Mouse (Mus musculus): ENCODE measurements around the gene Itsn1. TPM values are rescaled to one million over a fixed set of nuclear protein-coding genes. Genes with fewer than 3 reads are reported as not detected.

Itsn1 gene
- total and polyA plus RNA-seq, 2 experiments from 2014 or later: 33.6 to 69.5 TPM

GRCm38 (mm10) chr16:91850175-91850574 lies 121.1 kb downstream of the Itsn1 start:
- 91% methylated on average over 3 of the region's 3 CpGs for WGBS
- H3K27me3 ChIP-seq (ENCODE audit: insufficient read depth, low read length): no peaks in the 10 kb centered on the region
- TF ChIP-seq CTCF (IDR thresholded peaks at IDR 0.05; ENCODE audit: low read depth): no peak
- no peak overlapping the region for H3K4me2 ChIP-seq (ENCODE audit: low read depth, low read length)
- H3K36me3 ChIP-seq (ENCODE audit: insufficient read depth, low read length): peaks cover 35% of the 10 kb centered on the region
- H3K27ac ChIP-seq: no peak overlapping the region
- DNase-seq (ENCODE audit: low spot score) (no peak), ATAC-seq (no peak)
- no peak overlapping the region for H3K4me3 ChIP-seq (ENCODE audit: low read length)
- no peak overlapping the region for H3K9ac ChIP-seq (replicated peaks; ENCODE audit: low read length)
- H3K9me3 ChIP-seq (ENCODE audit: low read length): no peaks in the 10 kb centered on the region
- H3K4me1 ChIP-seq (ENCODE audit: insufficient read depth, low read length): no peaks in the 10 kb centered on the region; the same call in 1 of the 2 replicates

- TF ChIP-seq CTCF (IDR thresholded peaks at IDR 0.05; ENCODE audit: low read depth): no peak
- H3K9me3 ChIP-seq (ENCODE audit: low read length): no peaks in the 10 kb centered on the region
- no peaks in the 10 kb centered on the region for H3K27me3 ChIP-seq (ENCODE audit: insufficient read depth, low read length)
- H3K4me1 ChIP-seq (ENCODE audit: insufficient read depth, low read length): no peaks in the 10 kb centered on the region
- peaks cover 42% of the 10 kb centered on the region for H3K36me3 ChIP-seq (ENCODE audit: insufficient read depth, low read length)
- WGBS: 79% methylated on average over 19 of the region's 19 CpGs
- no peak overlapping the region for H3K27ac ChIP-seq
- H3K4me2 ChIP-seq (ENCODE audit: low read depth, low read length): no peak overlapping the region
- no peak for DNase-seq (ENCODE audit: low spot score)
- ATAC-seq: 0 out of 2 replicates have a peak, but pooled peaks have one; percentile 31
- H3K9ac ChIP-seq (replicated peaks; ENCODE audit: low read length): no peak overlapping the region
- H3K4me3 ChIP-seq (ENCODE audit: low read length): no peak overlapping the region
Measured at GRCm38 (mm10) chr16:91851456-91852231, 122.6 kb downstream of the Itsn1 start.

DNA sequence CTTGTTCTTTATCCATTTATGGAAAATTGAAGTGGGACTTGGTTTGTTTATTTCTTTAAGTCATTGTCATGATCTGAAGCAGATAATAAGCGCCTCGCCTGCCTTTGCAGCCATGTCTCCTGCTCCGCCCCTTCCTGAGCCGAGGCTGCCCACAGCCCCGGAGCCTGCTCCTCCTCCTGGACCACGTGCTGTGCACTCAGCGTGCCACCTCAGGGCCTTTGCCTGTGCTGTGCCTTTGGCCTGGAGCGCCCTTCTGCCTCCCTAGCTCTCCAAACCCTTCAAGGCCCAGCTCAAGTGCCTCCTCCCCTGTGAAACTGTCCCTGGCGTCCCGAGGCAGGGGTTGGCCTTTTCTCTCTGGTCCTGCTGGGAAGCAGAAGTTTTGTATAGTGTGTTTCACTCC lies 123.7 kb downstream of the Itsn1 start:
- Histone ChIP-seq H3K27me3 (ENCODE audit: insufficient read depth, low read length) (no peaks in the 10 kb centered on the region), H3K4me3 (ENCODE audit: low read length) (no peak overlapping the region), H3K4me1 (ENCODE audit: insufficient read depth, low read length) (no peaks in the 10 kb centered on the region), H3K36me3 (ENCODE audit: insufficient read depth, low read length) (peaks cover 36% of the 10 kb centered on the region), H3K27ac (no peak overlapping the region), H3K4me2 (ENCODE audit: low read depth, low read length) (no peak overlapping the region), H3K9me3 (ENCODE audit: low read length) (no peaks in the 10 kb centered on the region), H3K9ac (replicated peaks; ENCODE audit: low read length) (no peak overlapping the region)
- TF ChIP-seq CTCF (IDR thresholded peaks at IDR 0.05; ENCODE audit: low read depth): no peak
- ATAC-seq: no peak
- 73% methylated on average over 10 of the region's 10 CpGs for WGBS
- no peak for DNase-seq (ENCODE audit: low spot score)

DNA sequence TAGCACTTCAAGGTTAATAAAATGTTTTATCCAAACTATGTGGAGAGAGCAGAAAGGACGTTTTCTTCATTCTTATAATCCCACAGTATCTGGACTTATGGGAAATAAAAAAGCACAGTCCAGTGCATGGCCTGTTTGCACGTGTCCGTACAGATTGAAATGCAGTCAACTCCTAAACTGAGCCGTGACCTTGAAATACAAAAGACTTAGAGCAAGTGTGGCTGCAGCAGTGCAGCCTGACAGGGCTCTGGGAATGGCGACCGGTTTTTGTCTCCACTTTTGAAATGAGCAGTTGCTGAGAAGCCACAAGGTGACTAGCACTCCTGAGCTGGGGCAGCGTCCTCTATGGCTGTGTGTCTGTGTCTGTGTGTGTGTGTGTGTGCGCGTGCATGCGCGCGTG lies 124.1 kb downstream of the Itsn1 start:
- ATAC-seq (no peak), DNase-seq (ENCODE audit: low spot score) (no peak)
- no peaks in the 10 kb centered on the region for H3K4me1 ChIP-seq (ENCODE audit: insufficient read depth, low read length)
- peaks cover 36% of the 10 kb centered on the region for H3K36me3 ChIP-seq (ENCODE audit: insufficient read depth, low read length)
- no peak overlapping the region for H3K9ac ChIP-seq (replicated peaks; ENCODE audit: low read length)
- H3K9me3 ChIP-seq (ENCODE audit: low read length): no peaks in the 10 kb centered on the region
- 86% methylated on average over 12 of the region's 12 CpGs for WGBS
- no peak overlapping the region for H3K27ac ChIP-seq
- H3K4me3 ChIP-seq (ENCODE audit: low read length): no peak overlapping the region
- no peak for TF ChIP-seq CTCF (IDR thresholded peaks at IDR 0.05; ENCODE audit: low read depth)
- H3K4me2 ChIP-seq (ENCODE audit: low read depth, low read length): no peak overlapping the region
- no peaks in the 10 kb centered on the region for H3K27me3 ChIP-seq (ENCODE audit: insufficient read depth, low read length)

GRCm38 (mm10) chr16:91858695-91859094 lies 129.6 kb downstream of the Itsn1 start:
- H3K4me2 ChIP-seq (ENCODE audit: low read depth, low read length): no peak overlapping the region
- H3K36me3 ChIP-seq (ENCODE audit: insufficient read depth, low read length): peaks cover 30% of the 10 kb centered on the region
- H3K9ac ChIP-seq (replicated peaks; ENCODE audit: low read length): no peak overlapping the region
- no peak for DNase-seq (ENCODE audit: low spot score)
- no peak for ATAC-seq
- 92% methylated on average over 7 of the region's 7 CpGs for WGBS
- H3K27ac ChIP-seq: no peak overlapping the region
- H3K4me1 ChIP-seq (ENCODE audit: insufficient read depth, low read length): peaks cover 14% of the 10 kb centered on the region; the same call in 1 of the 2 replicates
- no peaks in the 10 kb centered on the region for H3K9me3 ChIP-seq (ENCODE audit: low read length)
- H3K4me3 ChIP-seq (ENCODE audit: low read length): no peak overlapping the region
- TF ChIP-seq CTCF (IDR thresholded peaks at IDR 0.05; ENCODE audit: low read depth): no peak
- no peaks in the 10 kb centered on the region for H3K27me3 ChIP-seq (ENCODE audit: insufficient read depth, low read length)

DNA sequence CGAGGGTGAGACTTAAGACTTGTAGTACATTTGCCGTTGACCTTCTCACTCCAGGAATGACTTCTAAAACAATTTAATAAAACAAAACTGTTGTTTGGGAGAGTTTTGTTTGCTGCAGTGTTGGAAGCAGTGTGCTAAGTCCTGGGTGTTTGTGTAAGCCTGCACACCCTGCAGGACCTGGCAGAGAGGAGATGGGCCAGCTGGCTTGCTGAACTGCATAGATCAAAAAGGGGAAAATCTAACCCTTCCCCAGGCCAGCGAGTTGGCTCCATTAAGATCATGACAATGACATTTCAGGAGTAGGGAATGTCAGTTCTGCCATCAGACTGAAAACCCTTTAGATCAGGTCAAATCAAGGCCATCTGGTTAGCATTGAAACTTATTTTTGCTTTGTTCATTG lies 130.1 kb downstream of the Itsn1 start:
- H3K27me3 ChIP-seq (ENCODE audit: insufficient read depth, low read length): no peaks in the 10 kb centered on the region
- ATAC-seq: no peak
- H3K36me3 ChIP-seq (ENCODE audit: insufficient read depth, low read length): peaks cover 33% of the 10 kb centered on the region
- 70% methylated on average over 3 of the region's 3 CpGs for WGBS
- DNase-seq (ENCODE audit: low spot score): no peak
- no peak overlapping the region for H3K4me2 ChIP-seq (ENCODE audit: low read depth, low read length)
- no peaks in the 10 kb centered on the region for H3K9me3 ChIP-seq (ENCODE audit: low read length)
- H3K4me3 ChIP-seq (ENCODE audit: low read length): no peak overlapping the region
- no peak overlapping the region for H3K27ac ChIP-seq
- peaks cover 14% of the 10 kb centered on the region; the same call in 1 of the 2 replicates for H3K4me1 ChIP-seq (ENCODE audit: insufficient read depth, low read length)
- TF ChIP-seq CTCF (IDR thresholded peaks at IDR 0.05; ENCODE audit: low read depth): no peak
- no peak overlapping the region for H3K9ac ChIP-seq (replicated peaks; ENCODE audit: low read length)

DNA sequence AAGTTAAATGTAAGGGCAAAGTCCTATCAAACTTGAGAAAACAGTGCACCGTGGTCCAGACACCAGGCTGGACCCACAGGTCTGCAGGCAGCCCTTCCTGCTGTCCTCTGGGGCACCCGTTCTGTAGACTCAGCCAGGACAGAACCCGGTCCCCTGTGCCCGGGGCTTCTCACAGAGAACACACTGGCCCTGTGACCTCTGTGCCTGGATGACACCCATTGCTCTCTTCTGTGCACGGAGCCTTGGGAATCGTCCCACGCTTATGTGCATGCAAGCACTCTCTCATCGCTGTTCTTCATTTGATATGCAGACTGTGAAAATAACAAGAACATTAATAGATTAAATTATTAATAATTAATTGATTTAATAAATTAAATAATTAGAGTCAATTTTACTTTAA lies 130.9 kb downstream of the Itsn1 start:
- Histone ChIP-seq H3K27me3 (ENCODE audit: insufficient read depth, low read length) (no peaks in the 10 kb centered on the region), H3K27ac (no peak overlapping the region), H3K9ac (replicated peaks; ENCODE audit: low read length) (no peak overlapping the region), H3K36me3 (ENCODE audit: insufficient read depth, low read length) (peaks cover 33% of the 10 kb centered on the region), H3K4me3 (ENCODE audit: low read length) (no peak overlapping the region), H3K9me3 (ENCODE audit: low read length) (no peaks in the 10 kb centered on the region), H3K4me1 (ENCODE audit: insufficient read depth, low read length) (peaks cover 14% of the 10 kb centered on the region; the same call in 1 of the 2 replicates), H3K4me2 (ENCODE audit: low read depth, low read length) (no peak overlapping the region)
- no peak for DNase-seq (ENCODE audit: low spot score)
- no peak for TF ChIP-seq CTCF (IDR thresholded peaks at IDR 0.05; ENCODE audit: low read depth)
- 70% methylated on average over 8 of the region's 8 CpGs for WGBS
- ATAC-seq: no peak
